Mouse (Mus musculus) lung, postnatal 0 days (tissue): ENCODE data around the gene Psmd9.

ENCODE experiments used
- CTCF ChIP-seq: IDR thresholded peaks from 2 replicates; pipeline ENCODE4 v1.5.1; 2016; ENCODE audit warnings: antibody characterized with exemption, mild to moderate bottlenecking
- EP300 ChIP-seq: IDR thresholded peaks from 2 replicates; pipeline ENCODE4 v1.6.1; 2016; ENCODE audit warnings: antibody characterized with exemption, mild to moderate bottlenecking, control low read depth

- TF ChIP-seq CTCF (no peak), EP300 (no peak)
Measured at GRCm38 (mm10) chr5:123129170-123129757, 39.9 kb upstream of the Psmd9 start.
